Mouse (Mus musculus): ENCODE data around the gene Pkhd1. TPM values are rescaled to one million over a fixed set of nuclear protein-coding genes. Genes with fewer than 3 reads are reported as not detected.

The Pkhd1 gene
- not detected in 2 replicates for total RNA-seq (2015)
- total RNA-seq (2017), result not detected in 2 replicates

DNA sequence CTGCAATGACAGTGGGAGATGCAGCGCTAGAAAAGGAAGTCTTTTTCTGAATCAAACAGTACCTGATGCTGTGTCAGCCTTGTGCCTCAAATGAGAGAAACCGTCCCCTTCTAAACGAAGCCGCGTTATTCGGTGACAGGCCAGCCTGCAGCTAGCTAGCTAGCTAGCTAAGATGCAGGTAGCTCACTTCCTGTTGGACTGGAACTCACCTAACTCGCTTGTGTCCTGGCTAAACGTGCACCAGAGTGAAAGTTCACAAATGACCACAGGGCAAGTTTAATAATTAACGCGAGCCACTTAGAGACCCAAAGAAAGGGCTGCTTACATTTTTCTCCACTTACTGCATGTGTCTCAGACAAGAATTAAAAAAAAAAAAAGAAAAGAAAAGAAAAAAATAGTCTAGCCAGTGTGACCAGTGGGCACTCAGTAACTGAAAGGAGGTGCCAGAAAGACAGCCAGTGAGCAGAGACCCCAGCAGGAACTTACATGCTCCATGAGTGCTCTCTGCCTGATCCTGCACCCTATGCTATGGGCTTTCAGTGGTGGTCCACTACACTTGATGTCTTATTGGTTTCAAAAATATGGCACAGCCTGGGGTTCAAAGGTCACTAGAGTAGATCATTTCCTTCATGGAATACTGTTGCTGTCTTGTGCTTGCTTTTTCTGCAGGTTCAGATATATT is at the start of gene Pkhd1:
Gene Pkhd1 (minus strand): TSS at position 216 of the 682 bp plus-strand sequence.
- ATAC-seq (ENCODE audit: poor library complexity, severe bottlenecking), result no peak

- no peak for ATAC-seq (ENCODE audit: poor library complexity, severe bottlenecking)
Observed at GRCm38 (mm10) chr1:20667567-20667966, 49.7 kb upstream of the Pkhd1 start.

GRCm38 (mm10) chr1:20666233-20666632 is 48.4 kb upstream of the Pkhd1 start:
- no peak for ATAC-seq (ENCODE audit: poor library complexity, severe bottlenecking)

DNA sequence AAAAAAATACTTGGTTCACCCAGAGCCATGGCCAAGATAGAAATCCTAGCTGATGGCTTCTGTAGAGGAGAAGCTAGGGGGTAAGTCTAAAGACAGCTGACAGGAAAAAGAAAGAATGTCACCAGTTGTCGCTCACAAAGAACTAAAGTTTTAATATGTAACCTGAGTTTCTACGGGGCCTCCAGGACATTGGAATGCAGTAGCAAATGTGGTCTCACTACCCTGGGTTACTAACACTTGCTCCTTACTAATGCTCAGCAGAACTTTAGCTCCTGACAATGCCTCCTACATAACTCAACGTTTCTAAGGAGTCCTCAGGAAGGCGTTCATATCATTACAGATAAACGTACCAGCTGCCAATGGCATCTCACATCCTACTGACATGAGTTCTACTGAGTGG is 37.2 kb upstream of the Pkhd1 start:
- ATAC-seq (ENCODE audit: poor library complexity, severe bottlenecking), result no peak

DNA sequence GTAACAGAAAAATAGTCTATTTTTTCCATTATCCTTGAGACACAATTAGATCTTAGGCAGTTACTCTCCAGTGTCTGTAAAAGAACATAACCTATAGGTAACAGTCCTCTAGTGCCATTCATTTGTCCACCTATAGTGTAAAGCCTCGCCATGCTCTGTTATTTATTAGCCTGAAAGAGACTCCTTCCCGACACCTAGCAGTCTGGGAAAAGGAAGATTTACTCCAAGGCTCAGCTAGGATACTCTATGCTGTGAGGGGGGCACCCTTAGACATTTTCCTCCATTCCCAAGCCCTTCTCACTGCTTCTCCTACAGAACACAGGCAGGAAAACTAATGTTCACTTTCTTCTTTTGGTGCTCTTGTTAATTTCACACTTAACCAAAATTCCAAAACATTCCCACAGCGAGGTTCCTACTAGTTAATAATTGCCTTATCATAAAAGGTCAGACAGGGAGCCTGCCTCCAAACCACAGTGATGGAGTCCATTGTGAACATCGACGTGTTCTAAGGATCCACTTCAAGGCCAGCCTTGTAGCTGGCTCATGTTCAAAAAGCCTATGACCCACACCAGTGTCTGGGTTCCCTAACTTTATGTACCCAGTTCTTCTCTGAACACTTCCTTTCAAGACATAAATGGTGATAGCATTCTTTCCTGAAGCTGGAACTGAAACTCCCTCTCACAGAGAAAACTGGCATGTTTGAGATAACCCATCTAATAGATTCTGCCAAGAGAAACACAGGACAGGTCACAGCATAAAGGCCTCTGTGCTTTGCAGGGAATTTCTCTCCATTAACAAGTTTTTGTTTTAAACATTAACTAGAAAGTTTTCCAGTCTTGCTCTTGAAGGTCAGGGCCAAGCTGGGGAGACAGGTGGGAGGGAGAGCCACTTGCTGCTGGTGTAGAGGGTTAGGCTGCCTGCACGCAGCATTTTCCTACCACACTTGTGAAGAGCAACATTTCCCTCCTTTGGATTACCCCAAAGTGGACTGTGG is 35.9 kb upstream of the Pkhd1 start:
- ATAC-seq (ENCODE audit: poor library complexity, severe bottlenecking), result no peak

DNA sequence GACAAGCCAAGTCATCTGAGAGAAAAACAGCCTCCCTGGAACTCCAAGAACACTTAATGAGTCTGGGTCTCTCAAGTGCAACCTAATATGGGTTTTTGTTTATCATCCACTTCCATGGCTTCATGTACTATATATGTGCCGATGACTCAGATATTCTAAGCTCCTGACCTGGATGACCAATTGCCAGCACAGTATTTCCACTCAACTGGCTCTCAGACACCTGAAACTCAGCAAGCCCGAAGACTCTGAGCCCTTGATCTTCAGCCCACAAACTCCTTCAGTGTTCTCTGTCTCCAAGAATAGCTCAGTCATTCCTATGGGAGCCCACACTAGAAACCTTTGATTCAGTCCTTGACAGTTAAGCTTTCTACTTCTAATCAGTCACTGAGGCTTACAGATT is 17.0 kb upstream of the Pkhd1 start:
- ATAC-seq (ENCODE audit: poor library complexity, severe bottlenecking), result no peak

DNA sequence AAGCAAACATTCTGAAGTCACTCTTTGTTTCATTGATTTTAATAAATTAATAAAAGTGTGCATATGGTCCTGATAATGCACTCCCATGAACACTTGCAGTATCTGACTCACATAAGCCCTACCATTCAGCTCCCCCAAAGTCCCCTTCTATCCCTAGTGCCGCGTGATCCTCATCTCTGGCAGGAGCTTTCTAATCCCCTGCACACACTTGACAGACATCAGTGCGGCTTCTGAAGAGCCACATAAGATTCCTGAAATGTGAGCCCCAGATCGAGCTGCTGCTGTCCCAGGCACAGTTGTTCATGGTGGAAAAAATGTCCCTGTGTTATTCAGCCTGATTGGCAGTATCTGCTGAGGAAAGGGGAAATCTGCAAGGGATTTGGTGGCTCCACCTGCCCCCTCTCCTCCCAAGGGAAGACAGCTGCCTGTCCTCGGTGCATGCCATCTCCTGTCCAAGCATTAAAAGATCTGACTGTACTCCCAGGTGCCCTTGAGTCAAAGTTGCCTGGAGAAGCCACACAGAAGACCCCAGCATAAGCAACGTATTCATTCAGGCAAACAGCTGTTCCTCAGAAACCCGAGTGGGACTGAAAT is 15.5 kb upstream of the Pkhd1 start:
- ATAC-seq (ENCODE audit: poor library complexity, severe bottlenecking), result no peak

GRCm38 (mm10) chr1:20624564-20624963 is 6.7 kb upstream of the Pkhd1 start:
- ATAC-seq (ENCODE audit: poor library complexity, severe bottlenecking), result no peak

DNA sequence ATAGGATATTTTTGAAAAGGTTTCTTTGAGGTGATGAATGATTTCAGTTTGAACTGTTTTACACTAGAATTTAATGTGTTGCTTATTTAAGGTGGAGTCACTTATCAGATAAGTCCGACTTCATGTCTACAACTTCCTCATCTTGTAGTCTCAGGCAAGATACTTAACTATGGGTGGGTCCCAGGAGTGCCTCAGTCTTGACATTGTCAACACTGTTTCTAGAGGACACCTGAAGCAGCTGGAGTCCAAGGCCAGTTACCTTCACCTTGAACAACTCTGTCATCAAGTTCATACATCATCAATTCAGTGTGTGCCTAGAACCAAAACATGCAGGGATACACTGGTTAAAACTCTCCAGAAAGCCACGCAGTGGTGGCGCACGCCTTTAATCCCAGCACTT is 5.5 kb upstream of the Pkhd1 start:
- no peak for ATAC-seq (ENCODE audit: poor library complexity, severe bottlenecking)

DNA sequence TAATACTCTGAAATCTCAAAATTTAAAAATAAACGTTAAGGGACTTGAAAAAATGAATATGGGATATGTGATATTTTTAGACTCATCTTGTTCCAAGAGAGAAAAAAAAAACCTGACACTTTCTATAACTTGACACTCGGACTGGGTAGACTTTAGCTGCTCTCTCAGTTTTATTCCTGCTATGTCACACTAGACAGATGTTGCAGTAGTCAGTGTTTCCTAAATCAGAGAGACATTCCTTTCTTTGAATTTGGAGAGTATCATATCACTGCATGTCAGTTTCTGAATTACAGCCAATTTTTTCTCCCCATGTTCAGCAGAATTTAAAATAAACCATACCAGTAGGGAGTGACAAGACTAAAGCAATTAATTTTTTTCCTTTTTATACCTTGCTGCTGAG is 2.7 kb upstream of the Pkhd1 start:
- no peak for ATAC-seq (ENCODE audit: poor library complexity, severe bottlenecking)

DNA sequence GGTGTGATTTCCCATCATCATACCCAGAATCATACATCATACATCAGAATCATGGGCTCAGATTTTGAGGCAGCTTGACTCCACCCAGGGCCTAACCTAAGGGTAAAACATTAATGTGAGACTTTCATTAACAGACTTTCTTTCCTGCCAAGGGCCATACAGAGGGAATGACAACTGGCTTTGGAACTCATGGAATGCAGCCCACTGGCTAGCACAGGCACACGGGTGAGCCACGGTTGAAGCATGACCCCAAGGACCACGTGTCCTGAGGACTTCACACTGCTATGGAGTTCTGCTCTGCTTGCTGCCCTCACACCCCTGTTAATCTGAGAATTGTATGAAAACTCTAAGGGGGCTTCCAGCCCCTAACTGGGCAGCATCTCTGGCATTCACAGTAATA is 1.5 kb upstream of the Pkhd1 start:
- no peak for ATAC-seq (ENCODE audit: poor library complexity, severe bottlenecking)

DNA sequence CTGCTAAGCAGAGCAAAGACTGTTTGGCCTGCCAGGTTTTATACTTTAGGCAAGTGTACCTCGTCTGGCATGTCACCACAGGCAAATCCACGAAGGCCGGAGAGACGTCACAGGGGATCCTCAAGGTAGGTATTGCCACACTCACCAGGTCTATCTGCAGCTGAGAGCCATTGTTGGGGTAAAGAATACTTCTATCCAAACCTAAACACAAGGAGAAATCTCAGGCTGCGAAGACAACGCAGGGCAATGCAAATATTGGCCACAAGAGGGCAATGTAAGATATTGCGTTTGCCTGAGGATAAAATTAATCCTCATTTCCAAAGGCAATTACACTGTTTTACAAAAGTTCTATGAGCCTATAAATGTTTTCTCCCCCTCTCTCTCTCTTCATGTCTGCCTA is 5.2 kb downstream of the Pkhd1 start:
- ATAC-seq (ENCODE audit: poor library complexity, severe bottlenecking), result 0 out of 2 replicates have a peak, but pooled peaks have one; percentile 27

DNA sequence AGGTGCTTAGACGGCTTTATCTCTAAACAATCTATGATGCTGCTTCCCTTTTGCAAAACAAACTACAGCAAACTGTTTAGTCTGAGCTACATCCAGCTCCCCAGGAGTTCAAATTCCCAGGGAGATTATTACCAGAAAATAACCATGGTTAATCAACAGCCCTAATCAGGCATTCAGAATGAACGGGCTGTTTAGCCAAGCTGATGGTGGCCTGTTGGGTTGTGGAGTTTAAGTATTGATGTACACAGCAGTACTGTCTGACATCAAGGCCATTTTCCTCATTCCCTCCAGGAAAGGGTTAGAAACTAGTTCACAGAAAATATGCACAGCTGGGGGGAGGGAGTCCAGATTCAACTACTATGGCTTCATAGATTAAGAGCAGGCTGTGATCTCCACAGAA is 12.4 kb downstream of the Pkhd1 start:
- no peak for ATAC-seq (ENCODE audit: poor library complexity, severe bottlenecking)

DNA sequence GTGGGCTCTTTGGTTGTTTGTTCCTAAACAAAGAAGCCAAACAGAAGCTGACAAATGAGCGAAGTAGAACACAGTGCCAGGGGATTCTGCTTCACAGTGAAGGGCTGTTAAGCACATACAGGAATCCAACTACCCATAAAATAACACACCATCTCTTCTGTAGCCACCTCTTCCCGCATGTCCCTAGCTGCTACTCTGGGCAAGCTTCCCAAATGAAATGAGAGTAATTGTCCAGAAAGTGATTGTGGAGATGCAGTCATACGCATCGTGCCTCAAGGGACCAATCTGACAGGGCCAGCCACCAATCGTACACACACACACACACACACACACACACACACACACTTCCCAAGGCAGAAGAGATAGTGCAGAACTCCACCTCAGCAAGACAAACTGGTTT is 27.4 kb downstream of the Pkhd1 start:
- no peak for ATAC-seq (ENCODE audit: poor library complexity, severe bottlenecking)

DNA sequence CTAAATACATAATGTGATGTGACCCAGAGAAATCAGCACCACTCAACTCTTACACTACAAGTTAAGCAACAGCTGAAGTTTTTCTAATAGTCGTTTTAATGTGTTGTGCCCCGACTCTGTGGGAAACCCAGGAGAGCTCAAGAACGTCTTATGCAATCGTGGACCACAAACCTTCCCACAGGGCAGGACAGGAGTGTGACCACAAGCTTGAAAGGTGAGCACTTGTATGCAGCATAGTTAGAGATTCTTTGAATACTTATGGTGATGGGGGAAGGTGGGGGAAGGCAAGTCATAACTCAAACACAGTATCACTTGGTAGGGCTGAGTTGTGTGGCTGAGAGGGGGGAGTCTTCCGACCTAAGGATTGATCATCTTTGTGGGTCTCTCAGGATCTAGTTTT is 46.4 kb downstream of the Pkhd1 start:
- no peak for ATAC-seq (ENCODE audit: poor library complexity, severe bottlenecking)

DNA sequence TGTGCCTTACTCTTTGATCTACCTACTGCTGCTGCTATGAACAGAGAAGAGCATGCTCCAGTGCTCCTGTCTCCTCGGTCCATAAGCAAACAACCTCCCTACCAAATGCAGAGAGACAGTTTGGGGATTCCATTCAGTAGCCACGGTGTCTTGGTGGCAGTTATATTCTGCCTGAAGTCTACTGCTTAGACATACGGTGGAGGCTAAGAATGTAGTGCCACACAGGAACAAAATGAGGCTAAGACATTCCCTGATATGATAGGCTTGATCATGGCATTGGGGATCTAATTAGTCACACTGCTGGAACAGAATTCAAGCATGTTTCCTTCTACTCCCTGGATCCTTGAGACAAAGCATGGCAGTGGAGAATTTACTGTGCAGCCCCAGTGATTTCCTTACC is 48.4 kb downstream of the Pkhd1 start:
- no peak for ATAC-seq (ENCODE audit: poor library complexity, severe bottlenecking)

- ATAC-seq (ENCODE audit: poor library complexity, severe bottlenecking), result no peak
Observed at GRCm38 (mm10) chr1:20558443-20558842, 59.4 kb downstream of the Pkhd1 start.

DNA sequence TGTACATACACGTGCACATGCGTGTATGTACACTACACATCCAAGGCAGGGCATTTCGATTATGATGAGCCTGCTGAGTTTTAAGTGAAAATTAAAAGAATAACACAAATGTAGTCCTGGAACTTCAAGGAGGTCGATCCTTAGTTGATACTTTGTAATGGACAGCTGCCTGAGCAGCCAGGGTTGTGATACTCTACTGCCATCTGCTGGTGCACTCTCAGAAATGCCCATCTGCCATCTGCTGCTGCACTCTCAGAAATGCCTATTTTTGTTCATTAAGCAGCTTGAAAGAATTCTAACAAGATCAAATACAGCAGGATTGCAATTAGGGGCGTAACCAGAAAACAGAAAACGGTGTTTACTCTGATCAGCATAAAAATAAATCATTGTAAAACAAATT is 63.5 kb downstream of the Pkhd1 start:
- no peak for ATAC-seq (ENCODE audit: poor library complexity, severe bottlenecking)

DNA sequence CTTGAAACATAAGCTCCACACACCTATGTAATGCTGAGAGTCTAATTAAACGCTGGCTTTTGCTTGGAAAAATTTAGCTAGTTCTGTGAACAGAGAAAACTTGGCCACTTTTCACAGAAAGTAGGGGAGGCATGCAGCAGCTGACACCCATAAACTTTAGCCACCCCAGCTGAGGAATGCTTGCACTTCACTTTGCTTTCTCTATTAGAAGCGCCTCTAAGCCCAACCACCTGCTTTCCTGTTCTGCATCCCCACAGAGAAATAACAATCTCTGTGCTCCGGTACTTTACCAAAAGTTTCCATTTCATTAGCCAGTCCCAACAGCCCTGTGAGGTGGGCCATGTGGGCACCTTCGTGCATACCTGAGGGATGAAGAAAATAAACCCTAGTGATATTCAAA is 66.5 kb downstream of the Pkhd1 start:
- no peak for ATAC-seq (ENCODE audit: poor library complexity, severe bottlenecking)

DNA sequence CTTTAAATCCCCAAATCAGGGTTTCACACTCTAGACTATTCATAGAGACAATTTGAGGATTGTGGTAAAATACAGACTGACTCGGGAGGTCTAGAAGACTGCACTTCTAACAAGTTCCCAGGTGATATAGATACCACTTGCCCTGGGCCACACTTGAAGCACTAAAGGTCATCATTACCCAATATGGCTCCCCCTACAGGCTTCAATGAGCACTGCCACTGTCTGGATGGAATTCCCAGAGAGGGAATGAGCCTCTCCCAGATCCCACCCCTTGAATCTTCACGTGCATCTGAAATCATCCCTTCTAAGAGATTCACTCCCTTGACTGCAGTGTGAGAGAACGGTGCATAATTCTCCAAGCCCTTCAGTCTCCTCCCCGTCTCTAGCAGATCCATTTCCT is 73.3 kb downstream of the Pkhd1 start:
- no peak for ATAC-seq (ENCODE audit: poor library complexity, severe bottlenecking)

GRCm38 (mm10) chr1:20513364-20514084 is 104.3 kb downstream of the Pkhd1 start:
- ATAC-seq (ENCODE audit: poor library complexity, severe bottlenecking), result no peak

All from megakaryocyte, adult 5-6 weeks (primary cell).